ENCODE assay signal across 7 mouse cellular contexts in genomic region chr1:156230339-156231089, GRCm38 (mm10). TPM values are rescaled to one million over a fixed set of nuclear protein-coding genes. Genes with fewer than 3 reads are reported as not detected.
DNase-seq lines count a peak whose midpoint lies in the region; ATAC-seq lines count a peak whose summit lies in the region.

No protein-coding gene starts in this region.

- no peak overlapping the region for H3K9ac ChIP-seq in forebrain, embryonic 15.5 days (replicated peaks)
- no peak overlapping the region for H3K9ac ChIP-seq in midbrain, embryonic 12.5 days (replicated peaks)
- no peak overlapping the region for H3K9ac ChIP-seq in liver, embryonic 11.5 days (ENCODE audit: low read depth, low read length)

- no peaks in the 10 kb centered on the region for H3K9me3 ChIP-seq in forebrain, embryonic 15.5 days
- no peaks in the 10 kb centered on the region for H3K9me3 ChIP-seq in midbrain, embryonic 12.5 days
- peaks cover 2% of the 10 kb centered on the region; the same call in 1 of the 2 replicates for H3K9me3 ChIP-seq in liver, embryonic 11.5 days (ENCODE audit: control insufficient read depth, low read length)

- H3K27me3 ChIP-seq in forebrain, embryonic 15.5 days, result no peaks in the 10 kb centered on the region
- H3K27me3 ChIP-seq in midbrain, embryonic 12.5 days, result peaks cover 4% of the 10 kb centered on the region; the same call in 1 of the 2 replicates
- no peaks in the 10 kb centered on the region for H3K27me3 ChIP-seq in liver, embryonic 11.5 days (replicated peaks; ENCODE audit: control insufficient read depth, insufficient read depth, low read length)

- 48% methylated on average over 9 of the region's 9 CpGs for WGBS in forebrain, embryonic 15.5 days
- 36% methylated on average over 9 of the region's 9 CpGs for WGBS in midbrain, embryonic 12.5 days
- WGBS in liver, embryonic 11.5 days, result 49% methylated on average over 9 of the region's 9 CpGs

- H3K27ac ChIP-seq in forebrain, embryonic 15.5 days (replicated peaks), result no peak overlapping the region
- H3K27ac ChIP-seq in midbrain, embryonic 12.5 days (replicated peaks), result peak overlapping the region; percentile 4; the same call in 1 of the 2 replicates
- no peak overlapping the region; the same call in 1 of the 2 replicates for H3K27ac ChIP-seq in liver, embryonic 11.5 days (ENCODE audit: low read depth, low read length)

- H3K4me2 ChIP-seq in forebrain, embryonic 15.5 days (replicated peaks), result no peak overlapping the region
- H3K4me2 ChIP-seq in midbrain, embryonic 12.5 days (replicated peaks), result no peak overlapping the region
- no peak overlapping the region for H3K4me2 ChIP-seq in liver, embryonic 11.5 days

- no peak overlapping the region for H3K4me3 ChIP-seq in forebrain, embryonic 15.5 days
- H3K4me3 ChIP-seq in midbrain, embryonic 12.5 days, result no peak overlapping the region
- H3K4me3 ChIP-seq in liver, embryonic 11.5 days (ENCODE audit: low read depth, low read length), result no peak overlapping the region

- peak; percentile 79 for DNase-seq in embryo, embryonic 10.5 days (ENCODE audit: low spot score)
- peak; percentile 67 for DNase-seq in heart, postnatal 4 days
- DNase-seq in liver, embryonic 11.5 days (ENCODE audit: low spot score), result no peak

- peak; percentile 48; the same call in 1 of the 2 replicates for ATAC-seq in forebrain, embryonic 15.5 days (replicated peaks)
- ATAC-seq in midbrain, embryonic 12.5 days (ENCODE audit: low FRiP score, low read depth), result no peak
- no peak for ATAC-seq in liver, embryonic 11.5 days (replicated peaks; ENCODE audit: low FRiP score)
- no peak for ATAC-seq in activated CD4-positive, CD25-positive, alpha-beta regulatory T cell, adult 4 months
- ATAC-seq in cerebellum, adult (ENCODE audit: insufficient number of reproducible peaks, low FRiP score, low TSS enrichment), result no peak

- H3K36me3 ChIP-seq in forebrain, embryonic 15.5 days, result no peaks in the 10 kb centered on the region
- H3K36me3 ChIP-seq in midbrain, embryonic 12.5 days, result no peaks in the 10 kb centered on the region
- no peaks in the 10 kb centered on the region for H3K36me3 ChIP-seq in liver, embryonic 11.5 days (ENCODE audit: control insufficient read depth, insufficient read depth, low read length)

- no peaks in the 10 kb centered on the region for H3K4me1 ChIP-seq in forebrain, embryonic 15.5 days
- H3K4me1 ChIP-seq in midbrain, embryonic 12.5 days, result 0 out of 2 replicates have a peak, but pooled peaks cover 3% of the 10 kb centered on the region
- peaks cover 19% of the 10 kb centered on the region for H3K4me1 ChIP-seq in liver, embryonic 11.5 days (replicated peaks; ENCODE audit: control insufficient read depth, insufficient read depth, low read length)

RNA-seq across cellular contexts. Expression of gene Fam163a, which starts 25.7 kb away (rescaled TPM):
- polyA plus RNA-seq in forebrain, embryonic 15.5 days (2015; fragmentation: Nextera tagmentation; extraction: Ambion mirVana), result 2.4 and 3.0 TPM in 2 replicates
- under 1 TPM; 0.81 to 0.88 TPM for total RNA-seq in heart, postnatal 4 days (2021)
- 14.5 and 14.9 TPM in 2 replicates for polyA plus RNA-seq in midbrain, embryonic 12.5 days (2016; fragmentation: Nextera tagmentation; extraction: Ambion mirVana)
- polyA plus RNA-seq in liver, embryonic 11.5 days (2014; fragmentation: Nextera tagmentation; extraction: Ambion mirVana), result 0.26 and 0.43 TPM in 2 replicates
- polyA plus RNA-seq in activated CD4-positive, CD25-positive, alpha-beta regulatory T cell, adult 4 months (2017; shearing (Covaris generic)), result not detected
